Mouse (Mus musculus): Measurements from ENCODE around the gene Rragb. TPM values are rescaled to one million over a fixed set of nuclear protein-coding genes. Genes with fewer than 3 reads are reported as not detected.

The Rragb gene
- total RNA-seq (2023): 9.5 TPM

DNA sequence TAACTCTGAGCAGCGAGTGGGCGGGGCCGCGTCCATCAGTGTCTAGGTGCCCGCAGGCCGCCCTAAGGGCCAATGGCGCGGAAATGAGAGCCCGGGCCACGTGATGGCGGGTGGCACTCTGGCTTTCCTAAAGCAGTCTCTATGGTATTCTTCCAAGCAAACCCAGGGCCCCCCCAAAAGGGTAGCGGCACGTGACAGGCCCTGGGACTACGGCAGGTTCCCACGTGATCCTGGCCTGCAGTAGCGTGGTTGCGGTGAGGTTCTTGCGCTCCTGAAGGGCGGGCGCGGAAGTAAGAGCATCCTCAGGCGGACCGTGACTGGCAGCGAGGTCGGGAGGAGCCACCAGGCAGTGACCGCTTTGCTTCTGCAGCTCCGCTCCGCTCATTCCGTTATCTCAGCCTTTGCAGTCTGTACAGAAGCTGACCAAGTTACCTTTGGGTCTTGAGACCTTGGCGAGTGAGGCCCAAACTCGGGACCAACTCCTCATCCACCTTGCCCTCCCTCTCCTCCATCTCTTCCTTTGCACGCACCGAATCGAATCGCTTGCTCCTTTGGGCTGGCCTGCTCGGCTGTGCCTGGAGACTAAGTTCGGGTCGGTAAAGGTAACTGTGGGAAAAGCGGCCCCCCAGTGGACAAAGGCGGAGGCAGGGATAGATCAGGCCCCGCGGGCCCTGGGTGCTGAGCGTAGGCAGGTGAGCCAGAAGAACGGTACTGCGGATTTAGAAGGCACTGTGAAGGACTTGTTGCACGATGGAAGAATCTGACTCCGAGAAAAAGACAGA is at the start of gene Rragb:
Gene Rragb (plus strand): TSS at position 248 of the 782 bp plus-strand sequence.

DNA sequence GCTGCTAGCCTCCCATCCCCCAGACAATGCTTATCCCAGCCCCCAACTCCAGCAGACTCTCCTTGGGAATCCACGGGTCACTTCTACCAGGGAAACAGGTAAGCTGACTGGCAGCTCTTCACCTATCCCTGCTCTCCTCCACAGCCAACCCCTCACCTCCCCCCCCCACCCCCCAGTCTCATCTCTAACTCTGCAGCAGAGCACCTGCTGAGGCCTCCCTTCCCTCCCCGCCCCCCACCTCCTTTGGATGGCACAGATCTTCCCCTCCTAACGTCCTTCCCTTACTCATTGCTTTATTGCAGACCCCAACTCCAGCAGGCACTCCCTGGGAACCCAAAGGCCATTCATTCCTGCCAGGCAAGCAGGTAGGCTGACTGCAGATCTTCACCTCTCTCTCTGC is 21.3 kb upstream of the Rragb start, which contains the start of gene Foxr2:
Gene Foxr2 (plus strand): TSS at position 301 of the 400 bp plus-strand sequence.

Other genes with a start within 250 kb of the Rragb start
- gene Usp51, start 133.5 kb upstream of the Rragb start, total RNA-seq (2023): not detected
- gene Mageh1, start 102.4 kb upstream of the Rragb start, total RNA-seq (2023): not detected
- gene Foxr2, start 21.2 kb upstream of the Rragb start, total RNA-seq (2023): not detected
- gene Klf8, start 97.5 kb downstream of the Rragb start, total RNA-seq (2023): 1.6 TPM

Measured in CD4-positive naive resting alpha-beta T cell, adult 76 days (primary cell).